Mouse (Mus musculus): ENCODE data around the gene Gm20388.

The Gm20388 gene

DNA sequence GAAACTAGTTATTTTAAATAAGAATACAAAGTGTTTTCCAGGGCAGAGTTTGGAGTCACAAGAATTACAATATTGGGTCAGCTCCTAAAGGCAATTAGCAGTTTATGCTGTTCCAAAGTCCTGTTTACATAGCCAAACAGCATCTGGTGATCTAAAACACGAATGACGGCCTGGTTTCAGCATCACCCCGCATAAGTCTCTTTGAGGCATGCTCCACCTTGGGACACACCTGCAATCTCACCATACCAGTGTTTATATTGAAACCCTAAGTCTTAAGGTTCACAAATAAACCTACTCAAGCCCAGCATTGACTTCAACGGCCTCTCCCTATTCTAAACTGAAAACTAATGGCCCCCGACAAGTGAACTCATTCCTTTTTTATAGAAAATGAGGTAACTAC, 3049.7 kb downstream of the Gm20388 start:
- DNase-seq (ENCODE audit: low spot score in 2 of 2): no peak

GRCm38 (mm10) chr8:122960932-122961331, 3050.3 kb downstream of the Gm20388 start:
- DNase-seq (ENCODE audit: low spot score in 2 of 2): no peak

DNA sequence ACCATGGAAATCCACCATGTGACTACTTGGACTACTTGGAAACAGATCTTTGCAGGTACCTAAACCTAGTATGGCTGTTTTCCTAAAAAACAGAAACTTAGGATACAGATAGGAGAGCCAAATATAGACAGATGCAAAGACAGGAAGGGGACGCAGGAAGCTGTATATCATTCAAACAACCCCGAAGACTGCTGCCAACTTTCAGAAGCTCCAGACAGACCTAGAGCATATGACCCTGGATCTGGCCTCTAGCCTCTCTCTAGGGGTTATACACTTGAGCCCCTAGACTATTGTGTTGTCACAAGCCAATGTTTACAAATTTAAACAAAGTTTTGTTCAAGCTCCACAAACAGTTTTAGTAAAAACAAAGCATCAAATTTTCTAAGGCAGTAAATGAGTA, 3050.8 kb downstream of the Gm20388 start:
- DNase-seq (ENCODE audit: low spot score in 2 of 2): no peak

DNA sequence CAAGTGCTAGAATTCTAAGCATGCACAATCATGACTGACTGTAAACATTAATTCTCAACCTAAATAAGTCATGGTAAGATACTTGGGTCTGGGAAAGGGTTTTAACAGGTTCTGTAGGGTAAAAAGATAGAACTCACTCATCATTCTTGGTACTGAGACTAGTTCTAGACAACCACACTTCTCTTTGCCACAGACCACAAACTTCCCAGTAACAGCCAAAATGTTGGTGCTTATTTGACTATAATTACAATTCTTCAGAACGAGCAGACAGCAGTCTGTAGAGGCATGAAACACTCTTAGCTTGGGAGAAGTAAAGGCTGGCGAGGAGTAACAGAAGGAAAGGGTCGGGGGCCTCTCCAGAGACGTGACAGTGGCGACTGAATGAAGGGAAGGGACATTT, 3051.4 kb downstream of the Gm20388 start:
- no peak for DNase-seq (ENCODE audit: low spot score in 2 of 2)

- DNase-seq (ENCODE audit: low spot score in 2 of 2): no peak
Observed at GRCm38 (mm10) chr8:122966638-122967037, 3056.0 kb downstream of the Gm20388 start.

- DNase-seq (ENCODE audit: low spot score in 2 of 2): no peak
Observed at GRCm38 (mm10) chr8:122968145-122968544, 3057.5 kb downstream of the Gm20388 start.

- DNase-seq (ENCODE audit: low spot score in 2 of 2): no peak
Observed at GRCm38 (mm10) chr8:122969964-122970620, 3059.5 kb downstream of the Gm20388 start.

GRCm38 (mm10) chr8:122976046-122976445, 3065.4 kb downstream of the Gm20388 start:
- no peak for DNase-seq (ENCODE audit: low spot score in 2 of 2)

- DNase-seq (ENCODE audit: low spot score in 2 of 2): no peak
Observed at GRCm38 (mm10) chr8:122979424-122979823, 3068.8 kb downstream of the Gm20388 start.

DNA sequence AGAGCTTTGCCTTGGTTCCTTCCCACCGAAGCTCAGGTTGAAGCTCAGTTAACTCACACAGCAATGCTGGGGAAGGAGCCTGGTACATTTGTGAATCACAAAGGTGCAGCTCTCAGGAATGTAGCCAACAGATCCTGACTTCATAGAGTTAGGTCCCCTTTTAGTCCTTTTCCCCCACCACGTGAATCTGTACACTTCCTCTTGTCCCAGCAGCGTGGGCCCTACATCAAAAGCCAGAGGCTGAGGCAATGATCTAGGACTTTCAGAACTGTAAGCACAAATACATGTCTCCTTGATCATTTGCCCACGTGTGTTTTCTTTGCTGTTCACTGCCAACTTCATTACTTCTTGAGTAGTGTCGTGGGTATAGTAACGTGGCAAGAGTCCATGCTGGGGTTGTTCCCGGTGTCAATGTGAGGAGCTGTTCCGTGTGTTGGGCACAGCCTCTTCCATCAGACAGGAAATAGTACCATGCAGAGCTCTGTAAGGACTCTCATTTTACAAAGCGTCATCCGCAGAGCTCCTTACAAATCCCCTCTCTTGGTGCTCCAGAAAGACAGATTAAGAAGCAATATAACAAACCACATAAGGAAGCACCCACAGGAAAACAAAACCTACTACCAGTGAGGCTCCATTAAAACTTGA, 3069.3 kb downstream of the Gm20388 start:
- DNase-seq (ENCODE audit: low spot score in 2 of 2): no peak

GRCm38 (mm10) chr8:122981646-122982045, 3071.0 kb downstream of the Gm20388 start:
- no peak for DNase-seq (ENCODE audit: low spot score in 2 of 2)

DNA sequence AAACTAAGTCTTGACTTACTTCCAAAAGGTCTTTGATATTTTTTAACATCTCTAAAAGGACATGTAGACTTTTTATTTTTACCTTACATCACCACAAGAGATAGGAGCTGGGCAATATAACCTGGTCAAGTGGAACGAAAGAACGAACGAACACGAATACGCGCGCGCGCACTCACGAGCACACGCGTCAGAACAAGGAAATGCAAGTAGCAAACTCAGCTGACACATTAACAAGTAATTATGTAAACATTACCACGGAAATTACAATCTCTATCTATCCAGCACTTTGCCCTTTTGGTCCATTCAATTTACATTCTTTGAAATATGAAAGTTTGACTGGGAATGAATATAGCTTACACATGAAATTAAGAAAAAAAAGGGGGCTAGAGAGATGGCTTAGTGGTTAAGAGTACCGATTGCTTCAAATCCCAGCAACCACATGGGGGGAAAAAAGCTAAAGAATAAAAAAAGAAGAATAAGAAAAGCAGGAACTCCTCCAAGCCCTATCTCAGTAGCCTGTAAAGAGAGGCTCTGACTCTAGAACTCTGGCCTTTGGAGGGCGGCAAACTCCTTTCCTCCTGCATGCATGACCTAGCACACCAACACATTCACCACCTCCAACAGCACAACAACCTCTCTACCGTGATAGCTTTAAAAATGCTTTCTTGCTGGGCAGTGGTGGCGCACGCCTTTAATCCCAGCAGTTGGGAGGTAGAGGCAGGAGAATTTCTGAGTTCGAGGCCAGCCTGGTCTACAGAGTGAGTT, 3072.7 kb downstream of the Gm20388 start:
- DNase-seq (ENCODE audit: low spot score in 2 of 2): no peak

GRCm38 (mm10) chr8:122984175-122984574, 3073.5 kb downstream of the Gm20388 start:
- no peak for DNase-seq (ENCODE audit: low spot score in 2 of 2)

GRCm38 (mm10) chr8:122986501-122987184, 3076.0 kb downstream of the Gm20388 start:
- DNase-seq (ENCODE audit: low spot score in 2 of 2): no peak

DNA sequence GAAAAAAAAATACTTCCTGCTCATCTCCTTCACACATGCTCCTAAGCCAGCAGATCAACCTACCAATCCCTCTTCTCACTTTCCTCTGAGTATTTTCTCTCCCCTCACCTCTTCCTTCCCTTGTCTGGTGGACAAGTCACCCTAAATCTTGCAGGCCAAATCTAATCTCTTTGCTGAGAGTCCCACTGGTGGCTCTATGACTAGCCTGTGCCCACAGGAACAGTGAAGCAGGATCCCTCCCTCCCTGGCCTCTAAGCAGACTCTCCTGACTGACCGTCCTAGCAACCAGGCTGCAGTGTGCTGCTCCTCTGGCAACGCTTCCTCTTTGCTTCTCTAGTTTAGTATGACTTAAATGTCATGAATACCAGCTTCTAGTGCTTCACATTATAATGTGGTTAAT, 3076.6 kb downstream of the Gm20388 start:
- no peak for DNase-seq (ENCODE audit: low spot score in 2 of 2)

GRCm38 (mm10) chr8:122988955-122989354, 3078.3 kb downstream of the Gm20388 start:
- no peak for DNase-seq (ENCODE audit: low spot score in 2 of 2)

GRCm38 (mm10) chr8:122989976-122990375, 3079.3 kb downstream of the Gm20388 start:
- DNase-seq (ENCODE audit: low spot score in 2 of 2): no peak

DNA sequence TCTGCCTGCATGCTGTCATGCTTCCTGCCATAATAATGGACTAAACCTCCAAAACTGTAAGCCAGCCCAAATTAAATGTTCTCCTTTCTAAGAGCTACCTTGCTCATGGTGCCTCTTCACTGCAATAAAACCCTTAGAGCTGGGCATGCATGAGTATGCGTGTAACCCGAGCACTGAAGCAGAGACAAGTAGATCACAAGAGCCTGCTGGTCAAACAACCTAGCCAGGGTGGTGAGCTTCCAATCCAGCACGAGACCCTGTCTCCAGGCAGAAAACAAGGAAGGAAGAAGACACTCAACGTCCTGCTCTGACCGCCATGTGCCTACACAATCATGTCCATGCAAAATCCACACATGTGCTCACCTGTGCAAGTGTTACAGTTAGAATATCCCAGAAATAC, 3080.7 kb downstream of the Gm20388 start:
- DNase-seq (ENCODE audit: low spot score in 2 of 2): no peak

DNA sequence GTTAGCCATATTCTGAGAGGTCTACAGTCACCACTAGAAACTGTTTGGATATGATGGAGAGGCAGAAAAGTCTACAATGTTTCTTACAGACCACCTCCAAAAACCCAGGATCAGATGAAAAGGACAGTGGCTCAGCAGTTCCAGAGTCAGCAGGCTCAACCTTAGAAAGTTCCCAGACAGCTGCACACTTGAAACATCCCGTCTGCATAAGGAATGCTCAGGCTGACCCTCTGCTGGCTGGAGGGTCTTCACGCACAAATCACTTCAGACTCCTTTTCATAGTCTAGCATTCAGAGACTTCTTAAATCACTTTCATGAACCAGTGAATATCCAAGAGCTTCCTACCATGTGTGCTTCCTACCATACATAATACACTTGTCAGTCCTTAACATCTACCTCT, 3081.7 kb downstream of the Gm20388 start:
- DNase-seq (ENCODE audit: low spot score in 2 of 2): no peak

GRCm38 (mm10) chr8:122993031-122993430, 3082.4 kb downstream of the Gm20388 start:
- no peak for DNase-seq (ENCODE audit: low spot score in 2 of 2)

- no peak for DNase-seq (ENCODE audit: low spot score in 2 of 2)
Observed at GRCm38 (mm10) chr8:122993740-122994139, 3083.1 kb downstream of the Gm20388 start.

DNA sequence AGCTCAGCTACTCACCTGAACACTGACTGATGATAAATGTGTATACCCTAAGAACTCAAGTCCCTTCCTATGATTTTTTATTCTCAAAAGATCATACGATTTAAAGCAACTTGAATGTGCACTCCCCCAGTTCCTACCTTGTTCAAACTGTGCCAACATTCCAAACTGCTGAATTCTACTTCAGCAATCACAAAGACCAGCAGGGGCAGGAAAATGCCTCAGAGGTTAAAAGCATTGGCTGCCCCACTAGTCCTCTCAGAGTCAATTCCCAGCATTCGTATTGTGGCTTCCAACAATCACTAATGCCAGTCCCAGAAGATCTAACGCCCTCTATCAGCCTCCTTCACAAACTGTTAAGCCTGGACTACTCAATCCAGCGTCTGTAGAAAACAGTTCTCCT, 3087.3 kb downstream of the Gm20388 start:
- DNase-seq (ENCODE audit: low spot score in 2 of 2): no peak

All from frontal cortex, postnatal 25 days (tissue).